Mouse (Mus musculus): ENCODE results near the gene Tm7sf2. TPM values are rescaled to one million over a fixed set of nuclear protein-coding genes. Genes with fewer than 3 reads are reported as not detected.

Gene Tm7sf2
- total and polyA plus RNA-seq, 3 experiments = 7.6 to 13.1 TPM; not detected in 1

DNA sequence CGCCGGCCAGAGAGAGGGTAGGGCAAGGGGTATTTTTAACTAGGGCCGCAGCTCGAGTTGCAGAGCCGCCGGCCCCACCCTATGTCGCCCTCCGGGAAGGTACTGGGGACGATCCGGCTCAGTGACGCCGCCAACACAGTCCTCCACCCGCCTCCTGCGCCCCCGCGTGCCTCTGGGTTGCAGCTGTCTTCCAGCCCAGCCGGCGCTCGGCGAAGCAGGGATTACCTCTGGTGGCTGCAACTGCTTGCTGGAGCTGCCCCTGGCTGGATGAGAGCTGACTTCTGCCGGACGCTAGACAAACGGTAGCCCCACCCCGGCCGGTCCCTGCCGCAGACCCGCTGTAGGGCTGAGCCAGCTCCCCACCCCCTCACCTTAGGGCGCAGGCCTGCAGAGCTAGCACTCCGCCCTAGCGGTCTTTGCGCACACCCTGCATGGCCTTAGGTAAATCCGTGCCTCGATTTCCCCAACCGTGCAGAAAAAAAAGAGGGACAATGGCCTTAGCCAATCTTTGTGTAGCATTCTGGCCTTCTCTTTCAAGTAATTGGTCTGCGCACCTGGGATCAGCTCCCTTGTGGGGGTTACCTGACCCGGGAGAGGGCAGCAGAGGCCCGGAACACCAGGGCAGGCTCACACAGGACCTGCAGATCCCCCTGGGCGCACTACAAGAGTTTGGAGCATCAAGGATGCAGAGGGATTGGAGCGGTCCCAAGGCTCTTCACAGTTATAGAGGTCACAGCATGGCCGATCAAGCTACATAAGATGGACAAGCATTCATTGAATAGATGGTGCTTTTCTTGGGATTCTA is 52.5 kb downstream of the Tm7sf2 start, which contains the start of gene Capn1:
TSS of gene Capn1 (minus strand) at position 387 of the 805 bp plus-strand sequence.
- Histone ChIP-seq H3K9me3 (replicated peaks; ENCODE audit: insufficient read depth, low read length) (no peaks in the 10 kb centered on the region), H3K27me3 (ENCODE audit: control insufficient read depth in 1 of 2, insufficient read depth in 2 of 2, low read length in 2 of 2) (no peaks in the 10 kb centered on the region), H3K4me3 (ENCODE audit: control insufficient read depth in 1 of 2, insufficient read depth in 1 of 2, low read depth in 2 of 2, low read length in 2 of 2) (peak within 1 kb of the TSS; percentile 86 to 89), H3K79me2 (ENCODE audit: control insufficient read depth, insufficient read depth, low read length, poor library complexity) (peaks cover 10% of the 10 kb centered on the region), H3K36me3 (ENCODE audit: control insufficient read depth in 1 of 2, insufficient read depth in 2 of 2, low read length in 2 of 2) (peaks cover 0 to 18% of the 10 kb centered on the region in 2 experiments; a peak in 2 of 4 replicates), H3K4me1 (ENCODE audit: control insufficient read depth in 1 of 2, insufficient read depth in 2 of 2, low read length in 2 of 2) (peaks cover 4 to 22% of the 10 kb centered on the region in 2 experiments; a peak in 3 of 4 replicates), H3K27ac (ENCODE audit: control insufficient read depth, low read depth, low read length) (peak within 1 kb of the TSS; percentile 82), H3K9ac (ENCODE audit: control insufficient read depth, low read depth, low read length, poor library complexity, severe bottlenecking) (peak within 1 kb of the TSS; percentile 89)
- DNase-seq (ENCODE audit: low read depth, low spot score) = no peak
- TF ChIP-seq MYB (IDR thresholded peaks at IDR 0.05; ENCODE audit: low read depth, low read length) (no peak), CHD2 (IDR thresholded peaks at IDR 0.05; ENCODE audit: low read length) (no peak), MAFK (IDR thresholded peaks at IDR 0.05; ENCODE audit: borderline replicate concordance, low read depth, low read length) (no peak), E2F4 (IDR thresholded peaks at IDR 0.05; ENCODE audit: borderline replicate concordance, low read depth, low read length) (no peak), RCOR1 (IDR thresholded peaks at IDR 0.05; ENCODE audit: low read depth, low read length) (0 out of 2 replicates have a peak, but pooled peaks have one; percentile 3), RAD21 (IDR thresholded peaks at IDR 0.05; ENCODE audit: low read depth, low read length) (no peak), POLR2AphosphoS2 (IDR thresholded peaks at IDR 0.05; ENCODE audit: low read length) (no peak), ELF1 (IDR thresholded peaks at IDR 0.05; ENCODE audit: low read depth, low read length) (no peak), ETS1 (IDR thresholded peaks at IDR 0.05; ENCODE audit: low read depth, low read length) (no peak), EP300 (IDR thresholded peaks at IDR 0.05; ENCODE audit: low read depth in 1 of 2, low read length in 2 of 2) (no peak), ZC3H11A (IDR thresholded peaks at IDR 0.05; ENCODE audit: low read depth, low read length) (no peak), TBP (IDR thresholded peaks at IDR 0.05; ENCODE audit: low read depth, low read length) (no peak), MXI1 (IDR thresholded peaks at IDR 0.05; ENCODE audit: low read depth, low read length) (no peak), USF1 (IDR thresholded peaks at IDR 0.05; ENCODE audit: low read depth, low read length) (no peak), BHLHE40 (IDR thresholded peaks at IDR 0.05; ENCODE audit: borderline replicate concordance, low read depth, low read length) (no peak), ZMIZ1 (IDR thresholded peaks at IDR 0.05; ENCODE audit: low read depth, low read length) (no peak), MAZ (IDR thresholded peaks at IDR 0.05; ENCODE audit: low read depth, low read length) (0 out of 2 replicates have a peak, but pooled peaks have one; percentile 9), UBTF (IDR thresholded peaks at IDR 0.05; ENCODE audit: borderline replicate concordance, insufficient read depth, low read depth, low read length) (peak; percentile 53; the same call in 1 of the 2 replicates), USF2 (IDR thresholded peaks at IDR 0.05; ENCODE audit: borderline replicate concordance in 1 of 2, insufficient read depth in 1 of 2, low read depth in 1 of 2, low read length in 2 of 2) (no peak), MEF2A (IDR thresholded peaks at IDR 0.05; ENCODE audit: extremely low read depth, insufficient replicate concordance, low read depth, low read length, poor library complexity, severe bottlenecking) (no peak), SIN3A (IDR thresholded peaks at IDR 0.05; ENCODE audit: low read length) (no peak), GATA1 (IDR thresholded peaks at IDR 0.05; ENCODE audit: low read depth, low read length) (no peak), KAT2A (conservative IDR thresholded peaks at IDR 0.05; ENCODE audit: low read depth, low read length) (no peak), NRF1 (IDR thresholded peaks at IDR 0.05; ENCODE audit: insufficient read depth, low read depth, low read length, poor library complexity, severe bottlenecking) (peak; percentile 35; the same call in 1 of the 2 replicates), JUND (IDR thresholded peaks at IDR 0.05; ENCODE audit: low read depth, low read length) (no peak), NELFE (IDR thresholded peaks at IDR 0.05; ENCODE audit: low read depth, low read length) (no peak), MAX (IDR thresholded peaks at IDR 0.05; ENCODE audit: low read length) (no peak), POLR2A (IDR thresholded peaks at IDR 0.05; ENCODE audit: control insufficient read depth in 1 of 2, insufficient read depth in 1 of 2, low read depth in 1 of 2, low read length in 2 of 2, poor library complexity in 1 of 2) (no peak), SMC3 (IDR thresholded peaks at IDR 0.05; ENCODE audit: low read depth, low read length) (peak; percentile 6; the same call in 1 of the 2 replicates), ZNF384 (IDR thresholded peaks at IDR 0.05; ENCODE audit: low read depth, low read length) (no peak), HCFC1 (IDR thresholded peaks at IDR 0.05; ENCODE audit: low read depth, low read length) (no peak), MYC (IDR thresholded peaks at IDR 0.05; ENCODE audit: low read depth, low read length) (no peak), CHD1 (IDR thresholded peaks at IDR 0.05; ENCODE audit: low read depth, low read length) (no peak), GABPA (IDR thresholded peaks at IDR 0.05; ENCODE audit: low read depth, low read length) (no peak), CTCF (IDR thresholded peaks at IDR 0.05 in 2 of 3, conservative IDR thresholded peaks at IDR 0.05 in 1 of 3; ENCODE audit: control insufficient read depth in 1 of 3, insufficient read depth in 1 of 3, low read depth in 2 of 3, low read length in 3 of 3, poor library complexity in 1 of 3, severe bottlenecking in 1 of 3) (peak in 2 of 3 experiments; percentile 26 to 40; a peak in 3 of 6 replicates), ZKSCAN1 (IDR thresholded peaks at IDR 0.05; ENCODE audit: low read depth, low read length) (no peak)

Measured in MEL (cell line).